ENCODE assay signal across 9 mouse cellular contexts in genomic region chr17:8408589-8409295, GRCm38 (mm10). TPM values are rescaled to one million over a fixed set of nuclear protein-coding genes. Genes with fewer than 3 reads are reported as not detected.
DNase-seq lines count a peak whose midpoint lies in the region; ATAC-seq lines count a peak whose summit lies in the region.
"Had no signal": no experiment of that assay in that cellular context is flagged by ENCODE, and none has a peak within 500 bp of the region (broad histone marks: within the 10 kb centered on the region; RNA-seq: fewer than 3 reads in every experiment).

No protein-coding gene starts in this region.

- DNase-seq in heart, postnatal 4 days = no peak
- peak; percentile 32 for DNase-seq in A20 (ENCODE audit: low read depth, low spot score)
- DNase-seq in liver, embryonic 11.5 days (ENCODE audit: low spot score) = no peak
- no peak for DNase-seq in urinary bladder, postnatal 14 days (ENCODE audit: low spot score)
- no peak for DNase-seq in left cerebral cortex, adult 9 months (ENCODE audit: low spot score in 2 of 2)
- DNase-seq in MN1 (ENCODE audit: low spot score) = no peak
- DNase-seq: layer of hippocampus, postnatal 36 days had no signal

- peaks cover 11% of the 10 kb centered on the region for H3K4me1 ChIP-seq in heart, embryonic 12.5 days (replicated peaks)
- peaks cover 14% of the 10 kb centered on the region; the same call in 1 of the 2 replicates for H3K4me1 ChIP-seq in embryonic facial prominence, embryonic 12.5 days
- peaks cover 16% of the 10 kb centered on the region for H3K4me1 ChIP-seq in liver, embryonic 11.5 days (replicated peaks; ENCODE audit: control insufficient read depth, insufficient read depth, low read length)

- no peak overlapping the region for H3K4me3 ChIP-seq in heart, embryonic 12.5 days
- H3K4me3 ChIP-seq in embryonic facial prominence, embryonic 12.5 days = no peak overlapping the region
- H3K4me3 ChIP-seq in liver, embryonic 11.5 days (ENCODE audit: low read depth, low read length) = no peak overlapping the region

- H3K27me3 ChIP-seq in heart, embryonic 12.5 days (replicated peaks) = peaks cover 35% of the 10 kb centered on the region
- 0 out of 2 replicates have a peak, but pooled peaks cover 4% of the 10 kb centered on the region for H3K27me3 ChIP-seq in embryonic facial prominence, embryonic 12.5 days
- H3K27me3 ChIP-seq in liver, embryonic 11.5 days (replicated peaks; ENCODE audit: control insufficient read depth, insufficient read depth, low read length) = no peaks in the 10 kb centered on the region

- no peak for ATAC-seq in heart, embryonic 12.5 days (ENCODE audit: insufficient number of reproducible peaks, low FRiP score)
- ATAC-seq in embryonic facial prominence, embryonic 12.5 days (ENCODE audit: insufficient number of reproducible peaks, insufficient read depth, low FRiP score, low TSS enrichment) = no peak
- ATAC-seq in liver, embryonic 11.5 days (replicated peaks; ENCODE audit: low FRiP score) = peak; percentile 18; the same call in 1 of the 2 replicates

- H3K9ac ChIP-seq in heart, embryonic 12.5 days = no peak overlapping the region
- H3K9ac ChIP-seq in embryonic facial prominence, embryonic 12.5 days = no peak overlapping the region
- no peak overlapping the region for H3K9ac ChIP-seq in liver, embryonic 11.5 days (ENCODE audit: low read depth, low read length)

- H3K9me3 ChIP-seq in heart, embryonic 12.5 days (replicated peaks) = no peaks in the 10 kb centered on the region
- H3K9me3 ChIP-seq in embryonic facial prominence, embryonic 12.5 days = no peaks in the 10 kb centered on the region
- no peaks in the 10 kb centered on the region for H3K9me3 ChIP-seq in liver, embryonic 11.5 days (ENCODE audit: control insufficient read depth, low read length)

- no peak overlapping the region for H3K27ac ChIP-seq in heart, embryonic 12.5 days (ENCODE audit: poor library complexity, severe bottlenecking)
- H3K27ac ChIP-seq in embryonic facial prominence, embryonic 12.5 days = no peak overlapping the region
- H3K27ac ChIP-seq in liver, embryonic 11.5 days (ENCODE audit: low read depth, low read length) = no peak overlapping the region

- H3K36me3 ChIP-seq in heart, embryonic 12.5 days = no peaks in the 10 kb centered on the region
- H3K36me3 ChIP-seq in embryonic facial prominence, embryonic 12.5 days = no peaks in the 10 kb centered on the region
- H3K36me3 ChIP-seq in liver, embryonic 11.5 days (ENCODE audit: control insufficient read depth, insufficient read depth, low read length) = no peaks in the 10 kb centered on the region

- peak overlapping the region; percentile 37 for H3K4me2 ChIP-seq in heart, embryonic 12.5 days
- H3K4me2 ChIP-seq in embryonic facial prominence, embryonic 12.5 days (replicated peaks) = peak overlapping the region; percentile 23
- H3K4me2 ChIP-seq in liver, embryonic 11.5 days = peak overlapping the region; percentile 48

- 6% methylated on average over 16 of the region's 16 CpGs for WGBS in heart, embryonic 12.5 days
- 4% methylated on average over 16 of the region's 16 CpGs for WGBS in embryonic facial prominence, embryonic 12.5 days
- 6% methylated on average over 16 of the region's 16 CpGs for WGBS in liver, embryonic 11.5 days

RNA-seq across cellular contexts. Expression of gene T, which starts 25.5 kb away (rescaled TPM):
- polyA plus RNA-seq in heart, embryonic 12.5 days (2016; fragmentation: Nextera tagmentation; extraction: Ambion mirVana) = 0.24 and 0.46 TPM in 2 replicates
- not detected for total RNA-seq in heart, postnatal 4 days (2021)
- polyA plus RNA-seq in embryonic facial prominence, embryonic 12.5 days (2016; fragmentation: Nextera tagmentation; extraction: Ambion mirVana) = 0.88 and 0.95 TPM in 2 replicates
- polyA plus RNA-seq in liver, embryonic 11.5 days (2014; fragmentation: Nextera tagmentation; extraction: Ambion mirVana) = not detected in 2 replicates
- total RNA-seq: layer of hippocampus, postnatal 36 days had no signal

RNA-seq across cellular contexts. Expression of gene T2, which starts 53.0 kb away (rescaled TPM):
- 1.0 and 1.1 TPM in 2 replicates for polyA plus RNA-seq in heart, embryonic 12.5 days (2016; fragmentation: Nextera tagmentation; extraction: Ambion mirVana)
- total RNA-seq in heart, postnatal 4 days (2021) = under 1 TPM; 0.48 to 0.56 TPM
- polyA plus RNA-seq in embryonic facial prominence, embryonic 12.5 days (2016; fragmentation: Nextera tagmentation; extraction: Ambion mirVana) = 0.93 and 1.2 TPM in 2 replicates
- polyA plus RNA-seq in liver, embryonic 11.5 days (2014; fragmentation: Nextera tagmentation; extraction: Ambion mirVana) = 0.29 and 0.43 TPM in 2 replicates
